Mouse (Mus musculus) heart, adult 2 months (tissue): Measurements from ENCODE around the gene Tnfaip6.

Source experiments
- CTCF ChIP-seq: fragments of 200-600 bp; IDR thresholded peaks from 2 replicates; pipeline ENCODE4 v1.8.1; 2022; ENCODE audit warnings: antibody characterized with exemption, mild to moderate bottlenecking, moderate library complexity
- EP300 ChIP-seq: fragments of 200-500 bp; IDR thresholded peaks from 2 replicates; pipeline ENCODE4 v1.6.1; 2011; ENCODE audit warnings: low read depth, low read length, control low read depth; ENCODE audit not compliant: insufficient read depth
- POLR2A ChIP-seq: fragments of 200-500 bp; IDR thresholded peaks from 2 replicates; pipeline ENCODE4 v1.6.1; 2011; ENCODE audit warnings: mild to moderate bottlenecking, low read depth, low read length, control low read depth; ENCODE audit not compliant: insufficient read depth

DNA sequence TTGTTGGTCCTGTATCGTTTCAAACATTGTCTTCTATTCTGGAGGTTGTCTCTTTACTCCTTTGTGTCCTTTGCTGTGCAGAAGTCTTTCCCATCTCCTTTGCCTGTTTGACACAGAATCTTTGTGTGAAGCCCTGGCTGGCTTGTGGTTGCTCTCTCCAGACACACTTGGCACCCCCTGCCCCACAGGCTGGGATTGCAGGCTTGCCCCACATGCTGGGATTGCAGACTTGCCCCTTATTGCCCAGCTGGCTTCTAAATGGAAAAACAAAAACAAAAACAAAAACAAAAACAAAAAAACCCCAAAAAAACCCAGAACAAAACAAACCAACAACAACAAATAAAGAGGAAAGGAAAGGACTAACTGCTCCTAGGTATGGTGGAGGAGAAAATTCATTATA lies 30.8 kb downstream of the Tnfaip6 start:
- TF ChIP-seq POLR2A (no peak), CTCF (no peak), EP300 (no peak)
